ENCODE assay signal across 16 mouse cellular contexts in genomic region chr7:99825511-99825910, GRCm38 (mm10). TPM values are rescaled to one million over a fixed set of nuclear protein-coding genes. Genes with fewer than 3 reads are reported as not detected.
A peak's percentile ranks its signal among the peaks of the same experiment; 100 is the strongest.
DNase-seq lines count a peak whose midpoint lies in the region; ATAC-seq lines count a peak whose summit lies in the region.
"Had no signal": no experiment of that assay in that cellular context is flagged by ENCODE, and none has a peak within 500 bp of the region (broad histone marks: within the 10 kb centered on the region; RNA-seq: fewer than 3 reads in every experiment).

No protein-coding gene starts in this region.

- H3K4me2 ChIP-seq in heart, embryonic 11.5 days, result peak overlapping the region; percentile 53
- peak overlapping the region; percentile 70 for H3K4me2 ChIP-seq in liver, embryonic 11.5 days
- peak overlapping the region; percentile 32 for H3K4me2 ChIP-seq in stomach, embryonic 16.5 days (ENCODE audit: low read depth, low read length)
- H3K4me2 ChIP-seq: forebrain, embryonic 15.5 days; hindbrain, embryonic 12.5 days; neural tube, embryonic 12.5 days had no signal

- DNase-seq in heart, postnatal 10 days, result no peak
- DNase-seq in liver, embryonic 11.5 days (ENCODE audit: low spot score), result no peak
- no peak for DNase-seq in right cerebral cortex, postnatal 36 days (ENCODE audit: low spot score in 2 of 2)
- DNase-seq in embryo, embryonic 11 days, result no peak
- DNase-seq: adrenal gland, postnatal 36 days; B cell, adult 2 months; kidney, adult 11 months; lung, postnatal 4 days had no signal

- peak overlapping the region; percentile 4; the same call in 1 of the 2 replicates for H3K4me3 ChIP-seq in heart, embryonic 11.5 days (ENCODE audit: low read depth, low read length)
- H3K4me3 ChIP-seq in megakaryocyte, embryonic 14.5 days (replicated peaks), result peak overlapping the region; percentile 8
- peak overlapping the region; percentile 26 for H3K4me3 ChIP-seq in liver, embryonic 11.5 days (ENCODE audit: low read depth, low read length)
- 0 out of 2 replicates have a peak overlapping the region, but pooled peaks have one; percentile 12 for H3K4me3 ChIP-seq in stomach, embryonic 16.5 days (replicated peaks; ENCODE audit: low read length)
- H3K4me3 ChIP-seq: forebrain, embryonic 15.5 days; hindbrain, embryonic 12.5 days; neural tube, embryonic 12.5 days had no signal

- intact Hi-C loops in heart, postnatal 10 days (cut with DNase I), result loop anchor here (5.0 kb wide), 1 partner anchor 37 kb away; the partner anchor contains the start of gene Spcs2

- ATAC-seq in heart, embryonic 11.5 days (replicated peaks; ENCODE audit: insufficient number of reproducible peaks, low FRiP score, low TSS enrichment), result no peak
- no peak for ATAC-seq in megakaryocyte, adult 5-6 weeks (ENCODE audit: poor library complexity, severe bottlenecking)
- peak; percentile 18 for ATAC-seq in liver, embryonic 11.5 days (replicated peaks; ENCODE audit: low FRiP score)
- no peak for ATAC-seq in stomach, embryonic 16.5 days (ENCODE audit: insufficient read depth, low FRiP score)
- ATAC-seq: forebrain, embryonic 15.5 days; midbrain, embryonic 16.5 days had no signal

- 59% methylated on average over 9 of the region's 9 CpGs for WGBS in heart, embryonic 11.5 days (ENCODE audit: insufficient replicate concordance)
- WGBS in liver, embryonic 11.5 days, result 55% methylated on average over 9 of the region's 9 CpGs
- 75% methylated on average over 9 of the region's 9 CpGs for WGBS in stomach, embryonic 16.5 days

- H3K36me3 ChIP-seq in heart, embryonic 11.5 days (ENCODE audit: control insufficient read depth, insufficient read depth, low read length), result no peaks in the 10 kb centered on the region
- peaks cover 33% of the 10 kb centered on the region for H3K36me3 ChIP-seq in megakaryocyte, embryonic 14.5 days (replicated peaks; ENCODE audit: low read length)
- H3K36me3 ChIP-seq in liver, embryonic 11.5 days (ENCODE audit: control insufficient read depth, insufficient read depth, low read length), result no peaks in the 10 kb centered on the region
- H3K36me3 ChIP-seq in stomach, embryonic 16.5 days (ENCODE audit: control insufficient read depth, insufficient read depth, low read length), result no peaks in the 10 kb centered on the region
- H3K36me3 ChIP-seq: forebrain, embryonic 15.5 days; hindbrain, embryonic 12.5 days; neural tube, embryonic 12.5 days had no signal

- H3K4me1 ChIP-seq in heart, embryonic 11.5 days (ENCODE audit: control insufficient read depth, insufficient read depth, low read length), result peaks cover 28% of the 10 kb centered on the region
- H3K4me1 ChIP-seq in megakaryocyte, embryonic 14.5 days, result peaks cover 62% of the 10 kb centered on the region
- peaks cover 51% of the 10 kb centered on the region for H3K4me1 ChIP-seq in liver, embryonic 11.5 days (replicated peaks; ENCODE audit: control insufficient read depth, insufficient read depth, low read length)
- peaks cover 19% of the 10 kb centered on the region for H3K4me1 ChIP-seq in stomach, embryonic 16.5 days (ENCODE audit: control insufficient read depth, insufficient read depth, low read length)
- H3K4me1 ChIP-seq: neural tube, embryonic 12.5 days had no signal

- H3K27me3 ChIP-seq in heart, embryonic 11.5 days (ENCODE audit: control insufficient read depth, insufficient read depth, low read length), result no peaks in the 10 kb centered on the region; the same call in 1 of the 2 replicates
- H3K27me3 ChIP-seq in megakaryocyte, embryonic 14.5 days (replicated peaks), result no peaks in the 10 kb centered on the region
- H3K27me3 ChIP-seq in liver, embryonic 11.5 days (replicated peaks; ENCODE audit: control insufficient read depth, insufficient read depth, low read length), result no peaks in the 10 kb centered on the region
- H3K27me3 ChIP-seq in stomach, embryonic 16.5 days (ENCODE audit: control insufficient read depth, insufficient read depth, low read length), result no peaks in the 10 kb centered on the region
- H3K27me3 ChIP-seq: forebrain, embryonic 15.5 days; hindbrain, embryonic 12.5 days; neural tube, embryonic 12.5 days had no signal

- H3K27ac ChIP-seq in heart, embryonic 11.5 days (ENCODE audit: low read depth, low read length), result peak overlapping the region; percentile 54; the same call in 1 of the 2 replicates
- peak overlapping the region; percentile 83 for H3K27ac ChIP-seq in liver, embryonic 11.5 days (ENCODE audit: low read depth, low read length)
- peak overlapping the region; percentile 81 for H3K27ac ChIP-seq in stomach, embryonic 16.5 days (ENCODE audit: low read length)
- H3K27ac ChIP-seq: forebrain, embryonic 15.5 days; hindbrain, embryonic 12.5 days; neural tube, embryonic 12.5 days had no signal

- peak overlapping the region; percentile 52 for H3K9ac ChIP-seq in heart, embryonic 11.5 days (ENCODE audit: low read depth, low read length)
- H3K9ac ChIP-seq in liver, embryonic 11.5 days (ENCODE audit: low read depth, low read length), result peak overlapping the region; percentile 42; the same call in 1 of the 2 replicates
- peak overlapping the region; percentile 53 for H3K9ac ChIP-seq in stomach, embryonic 16.5 days (ENCODE audit: low read length)
- H3K9ac ChIP-seq: forebrain, embryonic 15.5 days; hindbrain, embryonic 12.5 days; neural tube, embryonic 12.5 days had no signal

- H3K9me3 ChIP-seq in heart, embryonic 11.5 days (replicated peaks; ENCODE audit: control insufficient read depth, low read length), result no peaks in the 10 kb centered on the region
- no peaks in the 10 kb centered on the region for H3K9me3 ChIP-seq in megakaryocyte, embryonic 14.5 days
- no peaks in the 10 kb centered on the region for H3K9me3 ChIP-seq in liver, embryonic 11.5 days (ENCODE audit: control insufficient read depth, low read length)
- no peaks in the 10 kb centered on the region for H3K9me3 ChIP-seq in stomach, embryonic 16.5 days (replicated peaks; ENCODE audit: control insufficient read depth, low read length)
- H3K9me3 ChIP-seq: forebrain, embryonic 15.5 days; hindbrain, embryonic 12.5 days; neural tube, embryonic 12.5 days had no signal

RNA-seq across cellular contexts. Expression of gene Neu3, which starts 2.7 kb away (rescaled TPM):
- 2.9 and 3.2 TPM in 2 replicates for polyA plus RNA-seq in heart, embryonic 11.5 days (2014; fragmentation: Nextera tagmentation; extraction: Ambion mirVana)
- 1 to 10 TPM; 4.0 to 4.3 TPM for total RNA-seq in heart, postnatal 10 days (2021)
- polyA plus RNA-seq in megakaryocyte, embryonic 14.5 days (2012; ENCODE audit: insufficient read depth, low replicate concordance), result 0.49 and 0.83 TPM in 2 replicates
- 0.22 and 1.4 TPM in 2 replicates for total RNA-seq in megakaryocyte, adult 5-6 weeks (2015)
- 1.1 and 1.8 TPM in 2 replicates for total RNA-seq in megakaryocyte, adult 5-6 weeks (2017)
- polyA plus RNA-seq in liver, embryonic 11.5 days (2014; fragmentation: Nextera tagmentation; extraction: Ambion mirVana), result 5.4 and 5.9 TPM in 2 replicates
- polyA plus RNA-seq in stomach, embryonic 16.5 days (2015; fragmentation: Nextera tagmentation; extraction: Ambion mirVana), result 6.8 and 7.5 TPM in 2 replicates

RNA-seq across cellular contexts. Expression of gene Xrra1, which starts 33.4 kb away (rescaled TPM):
- 0.23 and 0.49 TPM in 2 replicates for polyA plus RNA-seq in heart, embryonic 11.5 days (2014; fragmentation: Nextera tagmentation; extraction: Ambion mirVana)
- under 1 TPM in 1 of 2 experiments, not detected in 1; 0.10 TPM for total RNA-seq in heart, postnatal 10 days (2021)
- 0.08 TPM in 1 of 2 replicates, not detected in the other for polyA plus RNA-seq in megakaryocyte, embryonic 14.5 days (2012; ENCODE audit: insufficient read depth, low replicate concordance)
- total RNA-seq in megakaryocyte, adult 5-6 weeks (2015), result 0.11 TPM in 1 of 2 replicates, not detected in the other
- not detected in 2 replicates for total RNA-seq in megakaryocyte, adult 5-6 weeks (2017)
- polyA plus RNA-seq in liver, embryonic 11.5 days (2014; fragmentation: Nextera tagmentation; extraction: Ambion mirVana), result 0.10 and 0.17 TPM in 2 replicates
- polyA plus RNA-seq in stomach, embryonic 16.5 days (2015; fragmentation: Nextera tagmentation; extraction: Ambion mirVana), result 0.22 and 0.31 TPM in 2 replicates

RNA-seq across cellular contexts. Expression of gene Spcs2, which starts 37.8 kb away (rescaled TPM):
- 208 and 229 TPM in 2 replicates for polyA plus RNA-seq in heart, embryonic 11.5 days (2014; fragmentation: Nextera tagmentation; extraction: Ambion mirVana)
- 10 to 100 TPM; 49.7 to 66.5 TPM for total RNA-seq in heart, postnatal 10 days (2021)
- 18.5 and 108 TPM in 2 replicates for polyA plus RNA-seq in megakaryocyte, embryonic 14.5 days (2012; ENCODE audit: insufficient read depth, low replicate concordance)
- 181 and 205 TPM in 2 replicates for total RNA-seq in megakaryocyte, adult 5-6 weeks (2015)
- 113 and 137 TPM in 2 replicates for total RNA-seq in megakaryocyte, adult 5-6 weeks (2017)
- polyA plus RNA-seq in liver, embryonic 11.5 days (2014; fragmentation: Nextera tagmentation; extraction: Ambion mirVana), result 301 and 312 TPM in 2 replicates
- polyA plus RNA-seq in stomach, embryonic 16.5 days (2015; fragmentation: Nextera tagmentation; extraction: Ambion mirVana), result 370 and 373 TPM in 2 replicates
